Comparison of ENCODE assay signal across 7 mouse cellular contexts in the genomic region with DNA sequence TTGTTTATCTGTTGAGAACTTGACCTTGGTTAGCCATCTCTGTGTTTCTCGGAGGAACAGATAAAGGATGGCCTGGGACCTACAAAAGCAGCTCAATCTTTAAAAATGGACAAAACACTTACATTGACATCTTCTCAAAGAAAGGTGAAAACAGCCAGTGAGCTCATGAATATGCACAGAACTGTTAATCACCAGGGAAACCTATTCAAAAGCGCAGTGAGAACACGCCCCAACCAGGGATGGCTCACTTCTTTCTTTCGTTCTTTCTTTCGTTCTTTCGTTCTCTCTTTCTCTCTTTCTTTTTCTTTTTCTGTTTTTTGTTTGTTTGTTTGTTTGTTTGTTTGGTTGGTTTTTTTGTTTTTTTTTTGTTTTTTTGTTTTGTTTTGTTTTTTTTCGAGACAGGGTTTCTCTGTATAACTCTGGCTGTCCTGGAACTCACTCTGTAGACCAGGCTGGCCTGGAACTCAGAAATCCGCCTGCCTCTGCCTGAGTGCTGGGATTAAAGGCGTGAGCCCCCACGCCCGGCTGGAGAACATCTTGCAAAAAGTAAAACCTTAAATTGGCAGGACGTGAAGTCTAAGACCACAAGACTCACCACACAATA. TPM values are rescaled to one million over a fixed set of nuclear protein-coding genes. Genes with fewer than 3 reads are reported as not detected.
A peak's percentile ranks its signal among the peaks of the same experiment; 100 is the strongest.
DNase-seq lines count a peak whose midpoint lies in the region; ATAC-seq and TF ChIP-seq lines count a peak whose summit lies in the region.
"Not testable (repeated sequence)": the region's sequence is repeated elsewhere in the genome, so short reads cannot be mapped to it uniquely, and the experiment has no call there.

No protein-coding gene starts in this region.

- H3K27ac ChIP-seq in ES-E14 (ENCODE audit: insufficient read depth, low read depth, low read length, poor library complexity, severe bottlenecking), result peak overlapping the region; percentile 93
- peak overlapping the region; percentile 84 for H3K27ac ChIP-seq in gastrocnemius, adult 2 months
- 0 out of 2 replicates have a peak overlapping the region, but pooled peaks have one; percentile 79 for H3K27ac ChIP-seq in layer of hippocampus, adult 2 months
- H3K27ac ChIP-seq in midbrain, embryonic 11.5 days (ENCODE audit: low read depth, low read length), result not testable (repeated sequence)

- in situ Hi-C loops in ES-E14 (cut with MboI; ENCODE audit: low sequenced_read_pairs in 2 of 2, unreplicated experiment in 2 of 2), result not testable (repeated sequence)

- peaks cover 26% of the 10 kb centered on the region for H3K36me3 ChIP-seq in E14TG2a.4 (ENCODE audit: insufficient read depth, low read length)
- H3K36me3 ChIP-seq in ES-E14 (ENCODE audit: control insufficient read depth, insufficient read depth, low read length, poor library complexity, severe bottlenecking); midbrain, embryonic 11.5 days (ENCODE audit: control insufficient read depth, insufficient read depth, low read length): not testable (repeated sequence)

- not testable (repeated sequence) for H3K27me3 ChIP-seq in E14TG2a.4 (ENCODE audit: insufficient read depth, low read length); midbrain, embryonic 11.5 days (ENCODE audit: control insufficient read depth, insufficient read depth, low read length)

- H3K4me1 ChIP-seq in E14TG2a.4 (replicated peaks; ENCODE audit: low read depth, low read length) (peaks cover 96% of the 10 kb centered on the region), ES-E14 (ENCODE audit: control insufficient read depth in 2 of 2, insufficient read depth in 2 of 2, low read length in 2 of 2, poor library complexity in 1 of 2) (peaks cover 41 to 64% of the 10 kb centered on the region in 2 experiments)
- not testable (repeated sequence) for H3K4me1 ChIP-seq in midbrain, embryonic 11.5 days (ENCODE audit: control insufficient read depth, insufficient read depth, low read length)

- H3K9me3 ChIP-seq in E14TG2a.4 (ENCODE audit: low read length); ES-E14 (ENCODE audit: control insufficient read depth, insufficient read depth, low read depth, low read length); midbrain, embryonic 11.5 days (ENCODE audit: control insufficient read depth, low read length): not testable (repeated sequence)

- not testable (repeated sequence) for H3K9ac ChIP-seq in ES-E14 (ENCODE audit: insufficient read depth, low read depth, low read length, poor library complexity, severe bottlenecking); midbrain, embryonic 11.5 days (ENCODE audit: low read length)

- TF ChIP-seq CTCF in E14TG2a.4 (conservative IDR thresholded peaks at IDR 0.05; ENCODE audit: low read length); gastrocnemius, adult 2 months (IDR thresholded peaks at IDR 0.05); layer of hippocampus, adult 2 months (conservative IDR thresholded peaks at IDR 0.05): not testable (repeated sequence)

- ATAC-seq in midbrain, embryonic 11.5 days (ENCODE audit: low FRiP score), result not testable (repeated sequence)

- 90% methylated on average over 12 of the region's 12 CpGs for WGBS in midbrain, embryonic 11.5 days

- peak; percentile 52 for DNase-seq in CD4-positive, CD25-positive, alpha-beta regulatory T cell, adult 2 months (ENCODE audit: low read depth, low spot score)
- not testable (repeated sequence) for DNase-seq in ES-E14 (ENCODE audit: low read depth, low spot score); gastrocnemius, adult 2 months; layer of hippocampus, adult 2 months (ENCODE audit: low spot score in 2 of 2)
- peak; percentile 62 for DNase-seq in ZHBTc4 (ENCODE audit: low read depth, low spot score)
- peak; percentile 10 for DNase-seq in midbrain, embryonic 11.5 days (ENCODE audit: low spot score, missing footprints)

- peak overlapping the region; percentile 54 for H3K4me3 ChIP-seq in E14TG2a.4 (replicated peaks; ENCODE audit: low read length)
- peak overlapping the region; percentile 14 to 25; a peak in 2 of 4 replicates for H3K4me3 ChIP-seq in ES-E14 (ENCODE audit: insufficient read depth in 1 of 2, low read depth in 1 of 2, low read length in 2 of 2, poor library complexity in 1 of 2, severe bottlenecking in 1 of 2)
- H3K4me3 ChIP-seq in gastrocnemius, adult 2 months; layer of hippocampus, adult 2 months; midbrain, embryonic 11.5 days (ENCODE audit: low read depth, low read length): not testable (repeated sequence)

- not testable (repeated sequence) for H3K4me2 ChIP-seq in midbrain, embryonic 11.5 days

- intact Hi-C loops in gastrocnemius, adult 2 months (cut with DNase I), result not testable (repeated sequence)

RNA-seq across cellular contexts. Expression of a gene that starts 12.1 kb away (rescaled TPM):
- 48.5 and 54.6 TPM in 2 replicates for total RNA-seq in ES-E14 (2012; rRNA removed)
- total RNA-seq in gastrocnemius, adult 2 months (2021), result 100 to 1,000 TPM; 135 to 139 TPM
- total RNA-seq in layer of hippocampus, adult 2 months (2021), result 10 to 100 TPM; 91.3 to 94.9 TPM
- polyA plus RNA-seq in midbrain, embryonic 11.5 days (2014; fragmentation: Nextera tagmentation; extraction: Ambion mirVana), result 12.4 and 15.6 TPM in 2 replicates
